Mouse (Mus musculus) NIH3T3 (cell line): ENCODE measurements at regions not wholly inside any gene's neighbourhood (a gene's known extent, or its start where the extent isn't known, plus 50 kb on each side); places are given as distances from the start of the nearest gene placed in this dataset.

Experiments
- DNase-seq: peaks from one replicate; pipeline ENCODE4 v3.0.0-alpha.2; 2012; ENCODE audit warnings: low read depth

- no peak for DNase-seq
Observed at GRCm38 (mm10) chr11:114433561-114433960, 234.8 kb upstream of the Rpl38 start.

GRCm38 (mm10) chr11:114425447-114425846 is 242.9 kb upstream of the Rpl38 start:
- DNase-seq = no peak

GRCm38 (mm10) chr11:114423322-114423721 is 245.0 kb upstream of the Rpl38 start:
- DNase-seq = no peak

GRCm38 (mm10) chr11:114419002-114419401 is 249.3 kb upstream of the Rpl38 start:
- peak; percentile 4 for DNase-seq

GRCm38 (mm10) chr11:114416168-114416567 is 252.2 kb upstream of the Rpl38 start:
- no peak for DNase-seq

- no peak for DNase-seq
Observed at GRCm38 (mm10) chr11:114404401-114404800, 263.9 kb upstream of the Rpl38 start.

- DNase-seq = peak; percentile 7
Observed at GRCm38 (mm10) chr11:114402556-114403320, 265.6 kb upstream of the Rpl38 start.

GRCm38 (mm10) chr11:114400701-114401100 is 267.6 kb upstream of the Rpl38 start:
- no peak for DNase-seq

- no peak for DNase-seq
Observed at GRCm38 (mm10) chr11:114392161-114392560, 276.2 kb upstream of the Rpl38 start.

- no peak for DNase-seq
Observed at GRCm38 (mm10) chr11:114391553-114391952, 276.8 kb upstream of the Rpl38 start.

GRCm38 (mm10) chr11:114387091-114387490 is 281.2 kb upstream of the Rpl38 start:
- no peak for DNase-seq

GRCm38 (mm10) chr11:114379411-114379824 is 288.9 kb upstream of the Rpl38 start:
- DNase-seq = no peak

- DNase-seq = no peak
Observed at GRCm38 (mm10) chr11:114375921-114376320, 292.4 kb upstream of the Rpl38 start.

- DNase-seq = no peak
Observed at GRCm38 (mm10) chr11:114370708-114371107, 297.6 kb upstream of the Rpl38 start.

GRCm38 (mm10) chr11:114367779-114368178 is 300.5 kb upstream of the Rpl38 start:
- no peak for DNase-seq

GRCm38 (mm10) chr11:114360946-114361345 is 294.1 kb upstream of the Sdk2 start:
- no peak for DNase-seq

- DNase-seq = no peak
Observed at GRCm38 (mm10) chr11:114360321-114360720, 293.5 kb upstream of the Sdk2 start.

GRCm38 (mm10) chr11:114352146-114352795 is 285.4 kb upstream of the Sdk2 start:
- DNase-seq = no peak

GRCm38 (mm10) chr11:114336839-114337484 is 270.1 kb upstream of the Sdk2 start:
- no peak for DNase-seq

- DNase-seq = no peak
Observed at GRCm38 (mm10) chr11:114335950-114336838, 269.3 kb upstream of the Sdk2 start.

GRCm38 (mm10) chr11:114331579-114332150 is 264.8 kb upstream of the Sdk2 start:
- DNase-seq = no peak

GRCm38 (mm10) chr11:114330316-114330715 is 263.5 kb upstream of the Sdk2 start:
- DNase-seq = no peak
